Mouse (Mus musculus): ENCODE results near the gene Nhej1. TPM values are rescaled to one million over a fixed set of nuclear protein-coding genes. Genes with fewer than 3 reads are reported as not detected.

The Nhej1 gene
- polyA plus RNA-seq, 2 experiments from 2014 or later: 5.4 to 6.3 TPM

DNA sequence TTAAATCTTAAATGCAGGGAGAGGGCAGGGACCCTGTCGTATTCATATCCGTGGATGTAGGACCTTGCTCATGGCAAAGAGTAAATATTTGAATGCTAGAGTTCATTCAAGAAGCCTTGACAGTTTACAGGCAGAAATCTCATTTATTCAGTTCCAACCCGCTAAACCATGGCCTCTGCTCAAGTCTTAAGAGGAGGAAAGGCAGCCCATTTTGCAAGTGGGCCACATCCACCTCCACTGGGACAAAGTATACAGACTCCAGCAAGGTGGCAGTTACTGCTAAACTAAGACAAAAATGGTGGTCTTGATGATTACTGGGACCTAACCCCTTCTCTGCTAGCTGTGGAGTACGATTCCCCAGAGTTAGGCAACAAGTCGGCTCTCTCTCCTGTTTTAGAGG, 418 bp upstream of the Nhej1 start:
- ATAC-seq: no peak

DNA sequence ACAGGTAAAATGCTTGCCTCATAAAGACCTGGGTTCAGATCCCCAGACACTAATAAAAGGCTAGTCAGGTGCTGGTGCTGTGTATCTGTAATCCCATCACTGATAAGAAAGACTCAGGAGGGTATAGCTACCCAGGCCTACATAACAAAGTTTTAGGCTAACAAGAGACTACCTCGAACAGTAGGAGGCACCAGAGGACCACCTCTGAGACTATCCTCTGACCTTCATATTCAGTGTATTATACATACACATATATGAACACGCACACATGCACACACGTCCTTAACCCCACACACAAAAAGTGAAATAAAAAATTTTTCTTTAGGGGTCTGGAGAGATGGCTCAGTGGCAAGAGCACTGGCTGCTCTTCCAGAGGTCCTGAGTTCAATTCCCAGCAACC, 2.8 kb downstream of the Nhej1 start:
- ATAC-seq: no peak

DNA sequence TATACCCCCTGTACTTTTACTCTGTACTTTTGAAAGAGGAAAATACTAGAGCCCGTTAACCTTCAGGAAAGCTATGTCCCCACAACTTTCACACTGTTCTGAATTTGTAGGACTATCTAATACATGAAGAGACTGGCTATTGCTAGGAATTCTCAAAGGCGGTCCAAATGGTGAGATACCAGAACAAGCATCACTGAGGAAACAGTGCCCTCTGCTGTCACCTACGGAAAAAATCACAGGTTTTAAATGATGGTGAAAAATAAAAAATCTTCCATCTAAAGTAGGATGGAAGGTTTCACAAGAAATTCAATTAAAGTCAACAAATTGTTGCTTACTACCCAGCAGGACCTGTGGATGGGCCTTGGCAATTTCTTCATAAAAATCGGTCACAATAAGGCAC, 72.9 kb downstream of the Nhej1 start:
- no peak for ATAC-seq

DNA sequence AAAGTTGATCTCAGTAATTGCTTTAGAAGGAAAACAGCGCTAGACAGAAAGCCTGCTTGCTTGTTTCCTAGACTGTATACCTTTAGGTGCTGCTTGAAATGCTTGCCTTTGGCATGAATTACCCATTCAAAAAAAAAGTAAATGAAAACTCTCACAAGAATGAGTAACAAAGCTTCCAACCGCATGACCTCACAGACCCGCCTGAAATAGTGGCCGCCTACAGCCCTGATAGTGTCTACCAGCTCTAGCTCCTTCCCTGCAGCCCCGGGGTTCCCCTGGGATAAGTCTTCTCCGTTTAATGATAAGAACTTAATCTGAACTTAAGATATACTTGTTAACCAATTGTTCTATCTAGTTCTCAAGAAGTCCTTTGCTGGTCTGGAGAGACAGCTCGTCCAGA, 73.6 kb downstream of the Nhej1 start:
- no peak for ATAC-seq

DNA sequence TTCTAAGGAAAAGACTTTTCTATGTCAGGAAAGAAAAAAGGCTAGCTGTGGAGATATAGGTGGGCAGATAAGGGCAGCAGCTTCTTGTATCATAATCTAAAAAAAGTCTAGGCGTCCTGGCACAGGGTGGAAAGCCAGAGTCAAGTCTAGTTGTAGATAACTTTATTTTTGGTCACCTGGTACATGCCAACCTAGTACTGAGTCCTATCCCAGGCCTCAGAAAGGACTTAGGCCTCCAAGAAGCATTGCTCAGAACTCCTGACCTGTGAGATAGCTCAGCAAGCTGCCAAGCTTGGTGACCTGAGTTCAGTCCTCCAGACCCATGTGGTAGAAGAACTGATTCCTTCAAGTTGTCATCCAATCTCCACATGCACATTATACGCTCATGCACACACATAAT, 76.4 kb downstream of the Nhej1 start:
- no peak for ATAC-seq

DNA sequence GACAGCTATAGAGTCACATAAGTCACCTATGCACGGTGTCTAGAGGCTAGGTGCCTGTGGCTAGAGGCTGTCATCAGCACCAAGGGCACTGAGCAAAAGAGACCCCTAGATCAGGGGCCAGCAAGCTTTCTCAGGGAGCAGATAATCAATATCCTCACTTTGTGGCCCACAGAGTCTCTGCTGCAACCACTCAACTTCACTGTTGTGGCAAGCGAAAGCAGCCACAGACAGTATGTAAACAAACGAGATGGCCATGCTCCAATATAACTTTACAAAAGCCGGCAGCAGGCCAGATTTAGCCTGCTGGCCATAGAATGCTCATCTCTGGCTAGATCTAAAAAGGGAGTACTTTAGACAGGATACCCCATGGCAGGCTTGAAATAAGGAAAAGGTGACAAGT, 77.0 kb downstream of the Nhej1 start:
- no peak for ATAC-seq

DNA sequence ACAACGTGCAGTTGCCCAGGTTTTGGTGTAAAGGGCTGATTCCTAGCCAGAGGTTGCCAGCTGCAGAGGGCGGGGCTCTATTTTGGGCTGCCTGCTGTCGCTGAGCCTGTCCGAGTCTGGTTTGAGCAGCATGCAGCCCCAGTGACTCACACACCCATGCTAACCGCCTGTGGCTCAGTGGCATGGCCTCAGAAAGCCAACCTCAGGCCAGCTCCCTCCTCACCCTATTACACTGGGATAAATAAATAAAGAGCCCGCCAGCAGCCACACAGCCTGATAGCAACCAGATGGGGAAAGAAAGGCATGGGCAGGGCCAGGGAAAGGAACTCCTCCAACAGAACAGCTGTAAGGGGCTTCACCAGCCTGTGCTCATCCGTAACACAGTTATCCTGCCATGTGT, 84.6 kb downstream of the Nhej1 start:
- ATAC-seq: no peak

DNA sequence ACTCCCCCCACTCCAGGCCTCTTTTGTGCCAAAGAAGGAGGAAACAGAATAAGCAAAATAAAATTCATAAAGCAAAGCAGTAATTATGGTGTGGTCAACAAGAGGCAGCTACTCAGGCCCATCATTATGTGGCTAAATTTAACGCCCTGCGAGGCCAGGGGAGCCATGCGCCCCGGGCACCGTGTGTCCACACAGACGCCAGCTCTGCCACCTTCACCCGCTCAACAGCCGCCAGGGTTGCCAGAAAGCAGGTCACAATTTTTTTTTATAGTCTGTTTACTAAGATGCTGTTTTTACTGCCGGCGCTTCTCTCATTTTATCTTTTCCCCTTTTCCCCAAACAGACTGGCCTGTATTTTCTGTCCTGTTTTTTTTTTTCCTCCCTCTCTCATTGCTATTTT, 93.0 kb downstream of the Nhej1 start:
- no peak for ATAC-seq

DNA sequence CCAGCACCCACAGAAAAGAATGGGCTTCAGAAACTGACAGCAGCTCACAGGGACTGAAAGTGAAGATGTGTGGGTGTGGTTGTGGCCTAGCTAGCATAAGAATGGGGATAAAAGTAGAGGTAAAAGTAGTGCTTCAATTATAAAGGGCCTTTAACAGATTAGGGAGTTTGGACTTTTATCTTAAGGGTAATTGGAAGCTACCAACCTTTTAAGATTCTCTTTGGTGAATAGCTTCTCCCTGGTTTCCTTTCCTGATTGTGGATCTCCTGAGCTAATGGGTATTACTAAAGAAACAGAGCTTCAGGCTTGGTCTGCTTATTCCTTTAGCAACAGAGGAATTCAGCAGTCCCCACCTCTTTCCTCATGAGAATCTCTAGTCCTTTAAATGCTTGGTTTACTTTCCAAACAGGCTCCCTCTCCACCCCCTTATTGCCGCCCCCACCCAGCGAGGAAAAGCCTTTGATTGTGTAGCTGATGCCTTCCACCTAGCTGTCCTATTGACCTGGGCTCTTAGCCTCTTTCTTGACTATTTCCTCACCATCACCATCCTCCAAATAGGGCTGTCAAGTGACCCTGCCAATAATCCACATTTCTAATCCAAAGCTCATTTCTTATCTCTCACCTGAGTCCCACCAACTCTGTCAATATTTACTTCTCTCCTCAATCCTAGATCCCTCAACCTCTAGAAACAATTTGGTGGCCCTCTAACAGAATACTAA, 97.8 kb downstream of the Nhej1 start:
- ATAC-seq: no peak

DNA sequence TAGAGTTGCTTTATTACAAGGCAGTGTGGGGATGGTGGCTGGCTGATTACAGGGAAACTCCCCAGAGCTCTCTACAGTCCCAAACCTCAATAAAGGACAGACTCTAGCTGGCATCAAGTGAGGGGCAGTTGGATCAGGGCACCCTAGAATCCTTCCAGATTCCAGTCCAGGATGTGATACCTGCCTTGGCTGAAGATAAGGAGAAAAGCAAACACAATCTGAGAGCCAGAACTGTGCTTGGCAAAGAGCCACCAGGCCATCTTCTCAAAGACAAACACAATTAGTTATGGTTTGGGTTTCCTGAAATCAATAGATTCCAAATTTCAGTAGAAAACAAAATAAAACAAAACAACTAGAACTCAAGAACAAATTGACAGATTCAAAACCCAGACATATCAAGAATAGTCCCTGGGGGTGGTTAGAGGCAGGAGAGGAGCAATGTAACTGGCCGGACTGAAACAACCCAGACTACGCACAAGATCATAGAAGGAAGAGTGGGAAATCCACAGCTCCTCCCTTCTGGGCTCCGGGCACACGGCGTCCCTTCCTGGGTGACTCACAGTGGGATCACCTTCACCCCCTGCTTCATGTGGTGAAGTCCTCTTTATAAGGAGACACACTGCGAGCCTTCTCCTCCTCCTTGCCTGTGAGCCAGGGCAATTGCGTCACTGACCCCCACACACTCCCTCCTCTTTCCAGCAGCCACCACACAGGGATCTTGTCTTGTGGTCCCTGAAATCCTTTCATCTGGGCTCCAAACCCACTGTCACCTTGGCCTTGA, 100.4 kb downstream of the Nhej1 start:
- no peak for ATAC-seq

DNA sequence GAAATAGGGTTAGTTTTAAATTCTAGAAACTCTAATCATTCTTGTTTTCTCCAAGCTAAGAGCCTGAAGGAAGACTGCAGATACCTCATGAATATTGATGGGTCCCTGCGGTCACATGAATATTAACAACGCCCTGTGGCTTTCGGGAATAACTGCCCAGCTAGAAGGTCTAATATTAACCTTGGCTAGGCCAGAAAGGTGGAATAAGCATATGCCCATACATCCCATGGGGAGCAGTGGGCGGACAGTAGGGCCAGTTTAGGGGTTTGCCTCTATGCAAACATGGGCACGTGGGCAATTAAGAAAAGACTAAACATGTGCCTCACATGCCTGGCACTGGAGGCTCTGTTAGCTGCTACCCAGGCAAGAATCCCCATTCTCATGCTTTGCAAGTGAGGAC, 102.8 kb downstream of the Nhej1 start:
- ATAC-seq: no peak

DNA sequence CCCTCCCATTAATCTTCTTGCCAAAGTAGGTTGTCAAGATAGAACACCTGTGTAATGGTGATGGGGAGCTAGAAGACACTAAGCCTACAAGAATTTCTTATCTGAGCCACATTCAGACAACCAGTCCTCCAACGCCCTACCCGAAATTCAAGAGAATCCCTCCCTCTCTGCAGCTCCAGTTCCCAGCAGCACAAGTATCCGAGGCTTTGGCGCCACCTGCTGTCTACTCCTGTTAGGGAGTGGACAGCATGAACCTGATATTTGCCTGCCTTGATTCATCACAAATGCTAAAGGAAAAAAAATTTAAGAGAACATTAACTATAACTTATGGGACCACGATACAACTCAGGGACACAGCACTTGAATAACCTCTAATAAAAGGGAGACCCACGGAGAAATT, 108.2 kb downstream of the Nhej1 start:
- ATAC-seq: no peak

DNA sequence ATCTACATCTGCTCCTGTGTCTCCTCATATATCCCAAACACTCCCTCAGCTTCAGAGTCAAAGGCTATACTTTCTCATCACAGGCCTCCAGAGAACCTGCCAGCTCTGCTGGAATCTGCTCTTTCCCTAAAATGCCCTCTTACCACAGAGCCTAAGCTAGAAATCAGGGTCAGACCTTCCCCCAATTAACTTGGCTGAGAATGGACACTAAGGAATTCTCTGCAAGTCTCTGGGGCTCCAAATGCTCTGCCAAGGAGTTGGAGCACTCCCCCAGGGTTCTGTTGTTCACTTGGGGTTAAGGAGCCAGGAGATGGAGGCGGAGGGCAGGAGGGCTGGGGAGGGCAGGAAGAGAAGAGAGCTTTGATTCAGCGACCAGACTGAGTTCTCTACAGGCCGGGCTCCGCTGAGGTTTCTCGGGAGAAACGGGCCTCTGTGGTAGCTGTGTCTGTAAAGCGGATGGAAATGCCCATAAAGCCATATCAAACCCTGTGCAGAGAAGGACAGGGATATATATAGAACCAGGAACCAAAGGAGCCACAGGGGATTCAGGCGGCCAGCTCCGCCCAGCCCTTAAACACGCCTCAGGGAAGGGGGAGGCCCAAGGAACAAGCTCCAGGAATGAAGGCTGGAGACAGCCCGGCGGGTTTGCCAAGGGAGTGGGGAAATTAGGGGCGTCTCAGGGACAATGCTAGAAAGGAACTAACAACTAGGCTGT, 109.3 kb downstream of the Nhej1 start:
- ATAC-seq: no peak

DNA sequence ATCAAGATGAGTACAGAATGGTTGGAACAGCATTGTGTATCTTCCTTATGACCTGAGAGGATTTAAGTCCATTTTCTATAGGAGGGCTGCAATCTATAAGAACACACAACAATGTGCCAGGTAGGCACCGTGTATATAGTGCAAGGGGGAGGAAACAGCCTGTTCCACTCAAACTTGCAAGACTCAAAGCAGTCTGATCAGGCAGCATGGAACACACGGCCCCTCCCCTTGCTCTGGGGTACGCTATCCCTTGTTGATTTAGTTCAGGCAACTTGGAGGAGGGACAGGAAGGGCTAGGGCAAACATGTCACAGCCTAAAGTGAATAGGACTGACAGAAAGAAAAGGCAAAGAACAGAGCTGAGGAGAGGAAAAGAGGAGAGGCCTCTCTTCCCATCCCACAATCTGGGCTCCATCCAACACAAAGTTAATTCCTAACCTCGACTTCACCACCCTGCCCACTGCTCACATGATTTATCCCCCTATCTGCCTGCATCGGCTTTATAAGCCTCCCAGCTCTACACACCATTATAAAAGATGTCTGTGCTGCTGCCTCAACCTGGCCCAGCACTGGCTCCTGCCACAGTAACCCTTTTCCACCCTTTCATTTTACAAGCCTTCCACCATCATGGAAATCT, 110.7 kb downstream of the Nhej1 start:
- no peak for ATAC-seq

DNA sequence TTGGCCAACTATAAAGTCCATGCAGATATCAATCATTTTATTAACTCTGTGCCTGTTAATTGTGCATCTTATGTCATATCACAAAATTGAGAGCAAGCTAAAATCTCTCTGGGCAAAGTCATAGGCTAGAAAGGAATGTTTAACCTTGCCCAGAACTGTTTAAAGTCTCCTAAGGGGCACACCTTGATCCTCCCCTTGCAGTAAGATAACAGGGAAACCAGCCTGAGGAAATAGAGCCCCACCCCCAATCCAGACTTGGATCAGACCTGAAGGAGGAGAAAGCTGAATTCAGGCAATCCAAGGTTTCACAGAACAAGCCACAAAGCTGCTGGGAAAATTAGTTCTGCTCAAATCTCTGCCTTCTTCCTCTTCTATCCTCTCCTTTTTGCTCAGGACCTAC, 114.2 kb downstream of the Nhej1 start:
- no peak for ATAC-seq

DNA sequence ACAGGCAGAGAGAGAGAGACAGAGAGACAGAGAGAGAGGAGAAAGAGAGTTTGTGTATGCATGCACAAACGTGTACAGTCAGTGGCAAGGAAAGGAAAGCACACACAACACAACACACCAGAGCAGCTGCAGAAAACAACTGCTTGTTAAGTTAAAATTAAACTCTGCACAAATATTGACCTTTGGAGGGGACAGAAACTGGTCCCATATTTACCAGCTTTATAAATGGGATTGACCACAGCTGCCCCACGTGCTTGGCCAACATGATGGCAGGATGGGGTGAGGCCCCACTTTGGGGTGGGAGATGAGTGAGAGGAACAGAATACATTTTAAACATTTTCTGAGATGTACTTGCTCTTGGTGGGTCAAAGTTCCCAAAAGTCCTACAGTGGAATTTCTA, 114.8 kb downstream of the Nhej1 start:
- no peak for ATAC-seq

DNA sequence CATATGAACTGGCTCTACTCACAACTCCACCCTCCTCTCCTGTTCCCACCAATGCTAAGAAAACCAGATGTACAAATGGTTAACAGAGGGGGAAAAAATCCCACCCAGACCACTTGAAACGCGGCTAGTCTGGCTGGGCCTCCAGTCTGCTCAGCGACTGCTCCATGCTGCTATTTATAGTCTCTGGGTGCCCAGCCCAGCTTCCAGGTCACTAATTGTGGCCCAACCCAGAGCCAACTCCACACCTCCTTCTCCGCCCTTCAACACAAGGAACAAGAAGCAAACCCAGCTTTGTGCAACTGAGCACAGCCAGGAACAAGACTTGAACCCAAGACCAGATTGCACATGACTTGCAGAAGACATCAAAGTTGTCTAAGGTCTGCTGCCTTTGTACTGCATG, 119.0 kb downstream of the Nhej1 start:
- no peak for ATAC-seq

DNA sequence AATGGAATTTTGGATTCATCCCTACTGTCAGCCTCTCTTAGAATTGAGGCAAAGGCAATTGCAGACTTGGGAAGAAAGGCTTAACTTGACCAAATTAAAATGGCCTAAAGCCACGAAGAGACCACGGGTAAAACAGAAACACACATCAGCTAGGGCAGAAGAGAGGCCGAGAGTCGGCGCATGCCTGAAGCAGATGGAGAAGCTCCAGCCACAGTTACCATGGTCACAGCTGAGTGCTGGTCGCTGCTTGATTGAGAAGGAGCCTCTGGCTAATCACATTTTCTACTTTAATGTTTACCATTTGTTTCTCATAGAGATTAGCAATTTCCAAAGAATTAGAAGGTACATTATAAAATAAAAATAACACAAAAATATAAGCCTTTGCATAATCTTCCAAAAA, 123.8 kb downstream of the Nhej1 start:
- no peak for ATAC-seq

DNA sequence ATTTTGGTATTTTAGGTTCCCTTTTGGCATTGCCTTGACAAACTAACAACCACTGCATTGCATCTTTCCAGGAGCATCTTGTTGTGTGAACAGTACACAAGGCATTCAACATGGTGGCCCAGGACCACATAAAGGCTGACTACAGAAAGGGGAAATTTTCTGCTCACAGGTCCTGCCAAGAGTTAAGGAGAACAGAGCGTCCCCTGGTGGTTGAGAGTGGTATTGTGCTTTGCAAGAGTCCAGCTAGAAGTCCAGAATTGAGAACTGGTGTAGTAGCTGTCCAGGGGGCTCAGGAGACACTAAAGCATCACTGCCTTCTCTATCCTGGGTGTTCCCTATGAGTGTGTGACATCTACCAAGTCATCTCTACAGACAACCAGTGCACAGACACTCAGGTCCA, 124.5 kb downstream of the Nhej1 start:
- no peak for ATAC-seq

DNA sequence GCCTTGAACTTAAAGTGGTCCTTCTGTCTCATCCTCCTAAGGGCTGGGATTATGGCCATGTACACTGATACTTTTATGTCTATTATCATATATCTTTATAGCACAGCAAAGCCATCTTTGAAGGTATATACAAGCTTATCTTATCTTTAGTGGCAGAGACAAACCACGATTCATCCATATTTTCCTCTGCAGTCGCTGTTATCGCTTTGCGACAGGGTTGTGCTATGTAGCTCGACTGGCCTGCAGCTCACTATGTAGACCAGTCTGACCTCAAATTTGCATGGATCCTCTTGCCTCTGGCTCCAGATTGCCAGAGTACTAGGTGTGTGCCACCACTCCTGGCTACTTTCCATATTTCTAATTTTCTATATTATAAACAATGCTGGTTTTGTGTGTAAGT, 125.8 kb downstream of the Nhej1 start:
- ATAC-seq: no peak

DNA sequence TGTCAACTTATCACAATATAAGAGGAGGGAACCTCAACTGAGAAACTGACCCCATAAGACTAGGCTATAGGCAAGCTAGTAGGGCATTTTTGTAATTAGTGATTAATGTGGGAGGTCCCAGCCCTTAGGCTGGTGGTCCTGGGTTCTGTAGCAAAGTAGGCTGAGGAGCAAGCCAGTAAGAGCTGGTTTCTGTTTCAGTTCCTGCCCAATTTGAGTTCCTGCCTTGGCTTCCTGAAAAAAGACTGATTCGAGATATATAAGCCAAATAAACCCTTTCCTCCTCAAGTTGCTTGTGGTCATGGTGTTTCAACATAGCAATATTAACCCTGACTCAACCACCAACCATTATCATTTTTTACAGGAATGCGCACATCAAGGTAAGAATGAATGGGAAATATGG, 127.8 kb downstream of the Nhej1 start:
- ATAC-seq: no peak

DNA sequence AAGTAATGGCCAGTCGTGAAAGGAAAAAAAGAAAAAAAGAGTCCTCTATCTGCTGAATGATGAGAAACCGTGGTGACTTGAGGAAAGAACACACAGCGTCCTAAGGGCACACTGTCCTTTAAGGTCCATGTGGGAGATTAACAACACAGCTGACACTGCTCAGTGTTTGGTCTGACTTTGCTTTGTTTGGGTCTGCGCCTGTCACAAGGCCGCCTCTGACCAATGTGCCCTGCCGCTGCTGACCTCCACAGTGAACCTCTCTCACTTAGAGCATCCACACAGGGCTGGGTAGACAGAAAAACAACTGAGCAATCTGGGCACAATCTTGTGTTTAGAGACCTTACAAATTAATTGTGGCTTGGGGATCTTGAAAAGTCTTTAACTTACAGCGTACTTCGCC, 148.0 kb downstream of the Nhej1 start:
- ATAC-seq: no peak

DNA sequence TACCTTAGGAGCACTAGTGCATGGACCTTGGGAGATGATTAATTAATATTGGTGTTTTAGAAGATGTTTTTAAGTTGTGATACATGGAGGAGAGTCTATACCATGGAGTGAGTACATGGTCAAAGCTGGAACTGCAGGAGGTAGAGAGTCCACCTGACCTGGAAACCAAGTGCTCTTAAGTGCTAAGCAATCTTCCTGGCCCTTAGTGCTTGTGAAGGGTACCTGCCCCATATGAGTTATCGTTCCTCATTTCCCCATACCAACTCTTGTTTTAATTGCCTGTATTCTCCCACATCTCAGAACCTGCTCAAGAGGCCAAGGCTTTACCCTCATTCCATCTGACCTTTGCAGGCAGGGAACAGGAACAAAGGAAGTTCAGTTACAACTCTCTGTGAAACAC, 149.1 kb downstream of the Nhej1 start:
- ATAC-seq: no peak
